Mouse (Mus musculus): ENCODE measurements around the gene Smim14.
A peak's percentile ranks its signal among the peaks of the same experiment; 100 is the strongest.
"Not testable (repeated sequence)": the region's sequence is repeated elsewhere in the genome, so short reads cannot be mapped to it uniquely, and the experiment has no call there.

Gene Smim14

GRCm38 (mm10) chr5:65524831-65525230, 12.2 kb downstream of the Smim14 start:
- no peak for DNase-seq (ENCODE audit: low spot score in 2 of 2)

- DNase-seq (ENCODE audit: low spot score in 2 of 2), result no peak
Measured at GRCm38 (mm10) chr5:65521803-65522202, 15.2 kb downstream of the Smim14 start.

GRCm38 (mm10) chr5:65514635-65515278, 22.2 kb downstream of the Smim14 start:
- no peak for DNase-seq (ENCODE audit: low spot score in 2 of 2)

- no peak for DNase-seq (ENCODE audit: low spot score in 2 of 2)
Measured at GRCm38 (mm10) chr5:65513506-65513905, 23.5 kb downstream of the Smim14 start.

- no peak for DNase-seq (ENCODE audit: low spot score in 2 of 2)
Measured at GRCm38 (mm10) chr5:65508395-65508794, 28.6 kb downstream of the Smim14 start.

GRCm38 (mm10) chr5:65505786-65506185, 31.2 kb downstream of the Smim14 start:
- DNase-seq (ENCODE audit: low spot score in 2 of 2), result no peak

GRCm38 (mm10) chr5:65501407-65501806, 35.6 kb downstream of the Smim14 start:
- no peak for DNase-seq (ENCODE audit: low spot score in 2 of 2)

GRCm38 (mm10) chr5:65500231-65500630, 36.8 kb downstream of the Smim14 start:
- no peak for DNase-seq (ENCODE audit: low spot score in 2 of 2)

GRCm38 (mm10) chr5:65492716-65493531, 44.1 kb downstream of the Smim14 start, which contains the start of gene Gm43552:
Gm43552 (minus strand) TSS chr5:65492833.
- DNase-seq (ENCODE audit: low spot score in 2 of 2), result peak; percentile 92 to 97

- peak in 1 of 2 experiments; percentile 65 for DNase-seq (ENCODE audit: low spot score in 2 of 2)
Measured at GRCm38 (mm10) chr5:65491767-65492715, 44.9 kb downstream of the Smim14 start.

GRCm38 (mm10) chr5:65489830-65490229, 47.2 kb downstream of the Smim14 start:
- DNase-seq (ENCODE audit: low spot score in 2 of 2), result no peak

- no peak for DNase-seq (ENCODE audit: low spot score in 2 of 2)
Measured at GRCm38 (mm10) chr5:65488725-65489124, 48.3 kb downstream of the Smim14 start.

GRCm38 (mm10) chr5:65487381-65487780, 49.6 kb downstream of the Smim14 start:
- DNase-seq (ENCODE audit: low spot score in 2 of 2), result no peak

- DNase-seq (ENCODE audit: low spot score in 2 of 2), result no peak
Measured at GRCm38 (mm10) chr5:65486514-65486913, 50.5 kb downstream of the Smim14 start.

GRCm38 (mm10) chr5:65482996-65483395, 54.0 kb downstream of the Smim14 start:
- DNase-seq (ENCODE audit: low spot score in 2 of 2), result no peak

- DNase-seq (ENCODE audit: low spot score in 2 of 2), result no peak
Measured at GRCm38 (mm10) chr5:65480511-65480910, 56.5 kb downstream of the Smim14 start.

- DNase-seq (ENCODE audit: low spot score in 2 of 2), result no peak
Measured at GRCm38 (mm10) chr5:65479681-65480445, 57.1 kb downstream of the Smim14 start.

GRCm38 (mm10) chr5:65478224-65478623, 58.8 kb downstream of the Smim14 start:
- DNase-seq (ENCODE audit: low spot score in 2 of 2), result no peak

- DNase-seq (ENCODE audit: low spot score in 2 of 2), result not testable (repeated sequence)
Measured at GRCm38 (mm10) chr5:65476739-65477138, 60.2 kb downstream of the Smim14 start.

GRCm38 (mm10) chr5:65475806-65476205, 61.2 kb downstream of the Smim14 start:
- DNase-seq (ENCODE audit: low spot score in 2 of 2), result no peak

- peak in 1 of 2 experiments; percentile 49 for DNase-seq (ENCODE audit: low spot score in 2 of 2)
Measured at GRCm38 (mm10) chr5:65469766-65470165, 67.2 kb downstream of the Smim14 start.

All from left cerebral cortex, adult 9 months (tissue).